Mouse (Mus musculus) stomach, postnatal 0 days (tissue): ENCODE measurements around the gene Gm29735. TPM values are rescaled to one million over a fixed set of nuclear protein-coding genes. Genes with fewer than 3 reads are reported as not detected.
"Not testable (repeated sequence)": the region's sequence is repeated elsewhere in the genome, so short reads cannot be mapped to it uniquely, and the experiment has no call there.

Experiments used
- ATAC-seq: fragments of 200-750 bp; cut with Nextera tagmentation; 2 replicates; pipeline ENCODE4 v1.8.0; 2017; ENCODE audit not compliant: low FRiP score, low TSS enrichment
- DNase-seq: peaks from one replicate; pipeline ENCODE4 v3.0.0-alpha.2; 2016; ENCODE audit warnings: low spot score
- H3K27ac ChIP-seq: fragments of 300-500 bp; sonication (generic); replicated peaks from 2 replicates; pipeline ENCODE4 v1.5.1; 2014; ENCODE audit warnings: mild to moderate bottlenecking, control low read depth
- H3K27me3 ChIP-seq: fragments of 300-500 bp; sonication (generic); 2 replicates; pipeline ENCODE4 v1.6.1; 2014; ENCODE audit warnings: low read length; ENCODE audit not compliant: control insufficient read depth, insufficient read depth
- H3K36me3 ChIP-seq: fragments of 300-500 bp; sonication (generic); 2 replicates; pipeline ENCODE4 v1.6.1; 2014; ENCODE audit warnings: low read length, mixed read lengths; ENCODE audit not compliant: control insufficient read depth, insufficient read depth
- H3K4me1 ChIP-seq: fragments of 300-500 bp; sonication (generic); replicated peaks from 2 replicates; pipeline ENCODE4 v1.6.1; 2014; ENCODE audit warnings: antibody characterized with exemption; ENCODE audit not compliant: control insufficient read depth, insufficient read depth
- H3K4me2 ChIP-seq: fragments of 300-500 bp; sonication (generic); replicated peaks from 2 replicates; pipeline ENCODE4 v1.6.1; 2014; ENCODE audit warnings: low read depth, mild to moderate bottlenecking, control low read depth, moderate library complexity
- H3K4me3 ChIP-seq: fragments of 300-500 bp; sonication (generic); 2 replicates; pipeline ENCODE4 v1.5.1; 2014; ENCODE audit warnings: low read depth, low read length, control low read depth
- H3K9ac ChIP-seq: fragments of 300-500 bp; sonication (generic); 2 replicates; pipeline ENCODE4 v1.6.1; 2014; ENCODE audit warnings: mild to moderate bottlenecking, low read length, control low read depth, mixed read lengths
- H3K9me3 ChIP-seq: fragments of 300-500 bp; sonication (generic); 2 replicates; pipeline ENCODE4 v1.6.1; 2016; ENCODE audit warnings: low read length; ENCODE audit not compliant: control insufficient read depth
- CTCF ChIP-seq: IDR thresholded peaks from 2 replicates; pipeline ENCODE4 v1.5.1; 2016; ENCODE audit warnings: antibody characterized with exemption, low read depth, mild to moderate bottlenecking, moderate library complexity
- EP300 ChIP-seq: optimal IDR thresholded peaks from 2 replicates; pipeline ENCODE3; 2016; ENCODE audit warnings: antibody characterized with exemption
- WGBS: fragments of 180-500 bp; shearing (Covaris S2); extraction: QIAGEN DNeasy Blood & Tissue Kit; methylation state at CpG from one replicate; pipeline ENCODE4 v1.1.7; 2014; 5-methylcytosine and 5-hydroxymethylcytosine counted together
- polyA plus RNA-seq: library from polyadenylated mRNA; unstranded; fragments of >200 nt; fragmentation: Nextera tagmentation; extraction: Ambion mirVana; gene quantifications from 2 replicates; pipeline ENCODE4 v1.2.1, GENCODE M21; 2015

The Gm29735 gene
- polyA plus RNA-seq, 1 experiment from 2014 or later = not detected

DNA sequence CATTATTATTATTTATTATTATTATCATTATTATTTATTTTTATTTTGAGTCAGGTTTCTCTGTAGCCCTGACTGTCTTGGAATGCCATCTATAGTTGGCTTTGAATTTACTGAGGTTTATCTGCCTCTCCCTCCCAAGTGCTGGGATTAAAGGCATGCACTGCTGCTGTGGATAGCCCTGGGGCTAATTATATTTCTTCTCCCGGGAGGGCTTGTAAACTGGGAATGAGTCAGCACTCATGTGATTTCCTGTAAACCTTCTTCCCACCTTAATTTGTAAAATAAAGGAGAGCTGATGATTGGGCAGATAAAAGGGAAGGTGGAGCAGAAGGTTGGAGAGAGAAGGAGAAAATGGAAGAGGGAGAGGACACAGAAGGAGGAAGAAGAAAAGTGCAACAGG lies 16.2 kb downstream of the Gm29735 start:
- H3K9me3 ChIP-seq = no peaks in the 10 kb centered on the region
- no peaks in the 10 kb centered on the region for H3K4me1 ChIP-seq
- no peak overlapping the region for H3K9ac ChIP-seq
- no peaks in the 10 kb centered on the region for H3K36me3 ChIP-seq
- no peak overlapping the region for H3K27ac ChIP-seq
- H3K27me3 ChIP-seq = no peaks in the 10 kb centered on the region
- H3K4me2 ChIP-seq = no peak overlapping the region
- no peak for ATAC-seq
- WGBS = 32% methylated on average over 1 of the region's 1 CpGs
- no peak for DNase-seq
- TF ChIP-seq CTCF = no peak
- no peak for TF ChIP-seq EP300
- no peak overlapping the region for H3K4me3 ChIP-seq

- 40% methylated on average over 2 of the region's 2 CpGs for WGBS
- DNase-seq, H3K4me2 ChIP-seq, H3K36me3 ChIP-seq, H3K4me1 ChIP-seq, H3K27ac ChIP-seq, H3K27me3 ChIP-seq, H3K4me3 ChIP-seq, H3K9ac ChIP-seq, H3K9me3 ChIP-seq, ATAC-seq: not testable (repeated sequence)
Measured at GRCm38 (mm10) chr7:142135934-142136333, 21.0 kb downstream of the Gm29735 start, which contains the start of gene Gm39115. Gm39115 (minus strand) TSS chr7:142136034.

- no peak overlapping the region for H3K27ac ChIP-seq
- no peak overlapping the region for H3K4me3 ChIP-seq
- DNase-seq (peak; percentile 31), ATAC-seq (no peak)
- H3K36me3 ChIP-seq = no peaks in the 10 kb centered on the region
- no peak overlapping the region for H3K4me2 ChIP-seq
- H3K9ac ChIP-seq = no peak overlapping the region
- 39% methylated on average over 4 of the region's 4 CpGs for WGBS
- TF ChIP-seq EP300 = no peak
- peak; percentile 57 for TF ChIP-seq CTCF
- no peaks in the 10 kb centered on the region for H3K27me3 ChIP-seq
- no peaks in the 10 kb centered on the region for H3K9me3 ChIP-seq
- H3K4me1 ChIP-seq = no peaks in the 10 kb centered on the region
Measured at GRCm38 (mm10) chr7:142134206-142134995, 22.5 kb downstream of the Gm29735 start.

GRCm38 (mm10) chr7:142128843-142129242 lies 28.1 kb downstream of the Gm29735 start:
- ATAC-seq = no peak
- no peak for DNase-seq
- no peak overlapping the region for H3K4me2 ChIP-seq
- H3K9ac ChIP-seq = no peak overlapping the region
- H3K27me3 ChIP-seq = no peaks in the 10 kb centered on the region
- no peak overlapping the region for H3K4me3 ChIP-seq
- H3K4me1 ChIP-seq = no peaks in the 10 kb centered on the region
- H3K36me3 ChIP-seq = no peaks in the 10 kb centered on the region
- no peak overlapping the region for H3K27ac ChIP-seq
- TF ChIP-seq EP300 = no peak
- peak; percentile 54 for TF ChIP-seq CTCF
- no peaks in the 10 kb centered on the region for H3K9me3 ChIP-seq
- WGBS = 63% methylated on average over 4 of the region's 4 CpGs

GRCm38 (mm10) chr7:142120629-142121028 lies 36.3 kb downstream of the Gm29735 start, which contains the start of gene Gm45618:
Gm45618 (minus strand) TSS chr7:142120729.
- not testable (repeated sequence) for H3K4me1 ChIP-seq, H3K9ac ChIP-seq, H3K9me3 ChIP-seq, ATAC-seq, H3K36me3 ChIP-seq, H3K27me3 ChIP-seq, H3K27ac ChIP-seq, H3K4me2 ChIP-seq, H3K4me3 ChIP-seq, DNase-seq
- 57% methylated on average over 1 of the region's 1 CpGs for WGBS

DNA sequence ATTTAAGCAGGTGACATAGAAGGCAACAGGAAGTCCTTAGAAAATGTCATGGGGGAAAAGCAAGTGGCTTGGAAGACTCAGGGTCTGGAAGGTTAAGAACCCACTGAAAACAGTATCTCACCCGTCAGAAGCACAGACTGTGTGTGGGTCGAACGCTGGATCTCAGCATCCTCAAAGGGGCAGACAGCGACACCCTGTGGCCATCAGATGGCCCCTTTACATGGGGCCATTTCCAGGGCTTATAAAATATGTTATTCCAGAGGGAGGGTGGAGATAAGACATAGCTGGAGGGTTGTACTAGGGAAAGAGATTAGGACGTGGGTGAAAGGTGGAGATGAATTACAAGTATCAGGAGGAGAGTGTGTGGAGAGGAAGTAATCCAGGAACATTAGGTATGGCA lies 37.3 kb downstream of the Gm29735 start:
- H3K4me1 ChIP-seq = no peaks in the 10 kb centered on the region
- H3K4me2 ChIP-seq = no peak overlapping the region
- H3K9me3 ChIP-seq = no peaks in the 10 kb centered on the region
- DNase-seq (no peak), ATAC-seq (no peak)
- H3K4me3 ChIP-seq = no peak overlapping the region
- H3K27me3 ChIP-seq = no peaks in the 10 kb centered on the region
- H3K27ac ChIP-seq = no peak overlapping the region
- TF ChIP-seq EP300 (no peak), CTCF (peak; percentile 61)
- H3K9ac ChIP-seq = no peak overlapping the region
- WGBS = 17% methylated on average over 5 of the region's 5 CpGs
- no peaks in the 10 kb centered on the region for H3K36me3 ChIP-seq

Other genes starting within 250 kb of the Gm29735 start
- gene Tollip, start 238.6 kb downstream of the Gm29735 start, polyA plus RNA-seq = 33.2 and 33.4 TPM in 2 replicates
- gene Brsk2, start 207.4 kb downstream of the Gm29735 start, polyA plus RNA-seq = 0.62 and 0.75 TPM in 2 replicates
- gene Mob2, start 96.0 kb downstream of the Gm29735 start, polyA plus RNA-seq = 61.5 and 65.8 TPM in 2 replicates
- 3.6 and 5.6 TPM in 2 replicates for gene Dusp8, start 61.3 kb downstream of the Gm29735 start, polyA plus RNA-seq
- gene Gm45618, start 36.4 kb downstream of the Gm29735 start, polyA plus RNA-seq = not detected in 2 replicates
- not detected in 2 replicates for gene Gm39115, start 21.1 kb downstream of the Gm29735 start, polyA plus RNA-seq
- gene Gm45337, start 12.5 kb downstream of the Gm29735 start, polyA plus RNA-seq = not detected in 2 replicates
- not detected in 2 replicates for gene Gm4553, start 8.6 kb upstream of the Gm29735 start, polyA plus RNA-seq
- not detected in 2 replicates for gene Krtap5-2, start 18.9 kb upstream of the Gm29735 start, polyA plus RNA-seq
- gene Gm10153, start 33.3 kb upstream of the Gm29735 start, polyA plus RNA-seq = not detected in 2 replicates
- gene Krtap5-3, start 44.3 kb upstream of the Gm29735 start, polyA plus RNA-seq = not detected in 2 replicates
- gene Gm7579, start 54.7 kb upstream of the Gm29735 start, polyA plus RNA-seq = not detected in 2 replicates
- gene Krtap5-5, start 72.9 kb upstream of the Gm29735 start, polyA plus RNA-seq = not detected in 2 replicates
- gene Gm40460, start 84.0 kb upstream of the Gm29735 start, polyA plus RNA-seq = not detected in 2 replicates
- not detected in 2 replicates for gene Gm2431, start 101.2 kb upstream of the Gm29735 start, polyA plus RNA-seq
- gene Gm4559, start 117.2 kb upstream of the Gm29735 start, polyA plus RNA-seq = not detected in 2 replicates
- not detected in 2 replicates for gene Krtap5-1, start 140.0 kb upstream of the Gm29735 start, polyA plus RNA-seq
- gene Krtap5-4, start 146.4 kb upstream of the Gm29735 start, polyA plus RNA-seq = not detected in 2 replicates
- gene Ifitm10, start 216.6 kb upstream of the Gm29735 start, polyA plus RNA-seq = 9.9 and 12.0 TPM in 2 replicates
- 0.80 and 0.81 TPM in 2 replicates for gene Gm49369, start 225.6 kb upstream of the Gm29735 start, polyA plus RNA-seq
- 798 and 841 TPM in 2 replicates for gene Ctsd, start 230.9 kb upstream of the Gm29735 start, polyA plus RNA-seq